Mouse (Mus musculus): ENCODE results near the gene Prss8.
"Not testable (repeated sequence)": the region's sequence is repeated elsewhere in the genome, so short reads cannot be mapped to it uniquely, and the experiment has no call there.

The Prss8 gene

DNA sequence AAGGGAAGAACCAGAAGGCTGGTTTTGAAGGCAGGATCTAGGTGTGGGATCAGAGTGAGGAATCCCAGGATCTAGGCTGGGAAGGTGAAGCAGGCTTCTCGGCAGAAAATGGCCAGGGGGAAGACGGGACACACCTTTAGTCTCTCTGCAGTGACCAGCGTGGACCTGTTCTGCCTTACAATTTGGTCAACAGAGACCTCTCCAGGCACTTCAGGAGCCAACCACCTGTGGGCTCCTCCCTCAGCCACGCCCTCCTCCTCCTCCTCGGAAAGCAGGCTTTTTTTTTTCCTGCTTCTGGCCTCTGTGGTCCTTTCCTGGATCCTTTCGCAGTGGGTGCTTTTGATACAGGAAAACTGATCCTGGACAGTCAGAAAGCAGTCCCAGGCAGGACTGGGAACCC lies at the start of gene Prss8:
Gene Prss8 (minus strand): TSS at position 182 of the 400 bp plus-strand sequence.
- no peak for DNase-seq (ENCODE audit: low spot score)

DNA sequence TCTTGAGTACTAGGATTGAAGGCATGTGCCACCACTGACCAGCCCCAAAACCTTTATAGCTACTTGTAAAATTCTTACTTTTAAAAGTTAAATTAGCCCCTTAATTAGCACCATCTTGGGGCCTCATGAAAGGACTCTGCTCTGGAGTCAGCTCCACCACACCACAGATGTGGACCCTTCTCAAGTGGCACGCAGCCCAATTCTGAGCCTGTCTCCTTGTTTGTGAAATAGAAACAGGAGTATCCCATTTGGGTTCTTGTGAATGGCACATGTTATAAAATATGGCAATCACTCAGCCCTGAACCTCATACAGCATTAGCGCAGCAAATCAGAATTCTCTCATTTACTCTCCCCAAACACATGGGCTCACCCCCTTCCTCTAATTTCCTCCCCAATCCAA lies 49.0 kb upstream of the Prss8 start:
- DNase-seq (ENCODE audit: low spot score): no peak

DNA sequence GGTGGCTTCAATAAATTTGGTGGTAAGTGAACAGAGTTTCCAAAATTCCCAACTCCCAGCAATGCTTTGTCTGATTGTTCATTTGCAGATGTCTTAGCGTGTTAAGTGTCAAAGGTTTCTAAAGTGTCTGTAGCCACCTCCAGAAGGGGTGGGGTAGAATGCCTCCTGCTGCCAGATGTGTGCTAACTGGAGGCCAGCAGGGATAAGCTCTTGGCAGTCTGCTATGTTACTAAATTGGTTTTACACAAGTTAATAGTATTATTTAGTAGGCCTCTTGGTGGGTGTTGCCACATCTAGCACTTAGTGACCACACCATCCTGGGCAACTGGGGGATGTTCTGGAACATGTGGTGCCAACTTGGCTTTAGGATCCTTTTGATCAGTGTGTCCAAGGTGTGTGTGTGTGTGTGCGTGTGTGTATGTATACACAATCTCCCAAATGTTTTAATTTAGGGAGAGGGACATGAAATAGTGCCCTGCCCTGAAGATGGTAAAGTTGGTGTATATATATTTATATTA lies 44.6 kb upstream of the Prss8 start:
- DNase-seq (ENCODE audit: low spot score): no peak

DNA sequence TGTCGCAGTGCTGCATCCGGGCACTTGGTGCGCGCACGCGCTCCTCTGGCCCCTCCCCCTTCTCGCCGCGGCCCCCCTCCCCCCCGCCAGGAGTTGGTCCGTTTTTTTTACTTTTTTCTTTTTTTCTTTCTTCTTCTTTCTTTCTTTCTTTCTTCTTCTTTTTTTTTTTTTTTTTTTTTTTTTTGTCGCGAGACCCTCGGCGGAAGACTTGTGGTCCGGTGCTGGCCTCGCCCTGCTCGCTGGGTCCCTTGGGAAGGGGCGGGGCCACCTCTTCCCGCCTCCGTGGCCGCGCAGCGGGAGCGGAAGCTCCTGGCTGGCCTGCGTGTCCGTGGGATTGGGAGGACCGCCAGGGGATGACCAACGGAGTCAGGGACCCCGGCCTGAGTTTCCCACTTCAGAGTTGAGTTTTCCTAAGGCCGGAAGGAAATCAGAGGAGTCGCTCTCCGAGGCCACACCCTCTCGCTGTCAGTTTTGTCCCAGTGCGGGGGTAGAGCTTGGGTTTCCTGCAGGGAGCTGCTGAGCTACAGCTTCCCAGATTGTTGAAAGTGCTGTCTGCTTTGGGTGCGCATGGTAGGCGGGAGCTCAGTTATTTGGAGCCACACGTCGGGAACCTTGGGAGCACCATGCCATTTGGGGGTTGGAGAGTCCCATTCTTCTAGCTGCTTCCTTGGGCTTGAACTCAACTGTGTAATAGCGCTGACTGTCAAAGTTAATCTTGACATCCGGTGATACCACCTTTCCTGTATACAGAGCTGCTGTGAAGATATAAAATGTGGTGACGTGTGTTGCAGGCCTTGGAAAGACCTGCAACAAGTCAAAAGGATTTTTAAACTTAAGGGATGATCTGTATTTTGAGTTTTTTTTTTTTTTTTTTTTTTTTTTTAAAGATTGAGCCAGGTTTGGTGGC lies 38.3 kb upstream of the Prss8 start:
- DNase-seq (ENCODE audit: low spot score): peak; percentile 73

DNA sequence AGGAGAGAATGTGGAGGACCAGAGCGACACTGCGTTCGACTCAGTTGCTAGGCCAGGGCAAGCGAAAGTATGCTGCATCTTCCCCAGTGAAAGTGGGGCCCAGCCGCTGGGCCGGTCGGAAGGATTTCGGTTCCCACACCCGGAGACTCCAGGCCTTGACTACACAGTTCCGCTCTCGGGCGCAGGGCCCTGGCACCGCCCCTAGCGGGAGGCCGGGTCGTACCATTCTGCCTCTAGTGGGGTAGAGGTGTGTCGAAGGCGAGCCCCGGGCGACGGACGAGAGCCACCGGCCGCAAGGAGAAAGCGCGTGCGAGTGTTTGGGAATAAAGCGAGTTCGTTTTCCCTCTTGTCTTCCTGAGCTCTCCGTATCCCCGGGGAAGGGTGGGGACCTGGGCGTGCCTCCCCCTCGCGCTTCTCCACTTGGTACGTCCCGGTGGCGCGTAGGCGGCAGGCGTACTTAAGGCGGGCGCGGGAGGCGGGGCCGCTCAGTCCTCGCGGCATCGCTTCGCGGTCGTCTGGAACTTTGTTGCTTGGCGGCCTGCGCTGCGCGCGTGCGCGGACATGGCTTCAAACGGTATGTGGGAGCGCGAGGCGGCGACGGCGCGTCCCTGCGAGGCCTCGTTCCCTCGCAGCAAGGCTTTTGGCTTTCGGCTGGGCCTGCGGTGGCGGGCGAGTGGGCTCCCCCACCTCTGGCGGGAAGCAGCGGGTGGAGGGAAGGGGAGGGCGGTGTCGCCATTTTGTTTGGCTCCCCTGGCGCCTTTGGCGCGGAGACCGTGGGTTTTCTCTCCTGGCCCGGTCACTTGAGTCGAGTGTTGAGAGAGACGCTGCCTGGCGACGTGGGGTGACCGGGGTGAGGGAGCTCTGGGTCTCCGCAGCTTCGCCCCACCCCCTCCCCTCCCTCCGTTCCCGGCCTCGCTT lies 37.4 kb upstream of the Prss8 start, which contains the start of gene Fus:
Gene Fus (plus strand): TSS at position 454 of the 918 bp plus-strand sequence.
- DNase-seq (ENCODE audit: low spot score): peak; percentile 95

GRCm38 (mm10) chr7:127966371-127966918 lies 36.5 kb upstream of the Prss8 start:
- no peak for DNase-seq (ENCODE audit: low spot score)

GRCm38 (mm10) chr7:127959364-127959763 lies 29.5 kb upstream of the Prss8 start:
- no peak for DNase-seq (ENCODE audit: low spot score)

DNA sequence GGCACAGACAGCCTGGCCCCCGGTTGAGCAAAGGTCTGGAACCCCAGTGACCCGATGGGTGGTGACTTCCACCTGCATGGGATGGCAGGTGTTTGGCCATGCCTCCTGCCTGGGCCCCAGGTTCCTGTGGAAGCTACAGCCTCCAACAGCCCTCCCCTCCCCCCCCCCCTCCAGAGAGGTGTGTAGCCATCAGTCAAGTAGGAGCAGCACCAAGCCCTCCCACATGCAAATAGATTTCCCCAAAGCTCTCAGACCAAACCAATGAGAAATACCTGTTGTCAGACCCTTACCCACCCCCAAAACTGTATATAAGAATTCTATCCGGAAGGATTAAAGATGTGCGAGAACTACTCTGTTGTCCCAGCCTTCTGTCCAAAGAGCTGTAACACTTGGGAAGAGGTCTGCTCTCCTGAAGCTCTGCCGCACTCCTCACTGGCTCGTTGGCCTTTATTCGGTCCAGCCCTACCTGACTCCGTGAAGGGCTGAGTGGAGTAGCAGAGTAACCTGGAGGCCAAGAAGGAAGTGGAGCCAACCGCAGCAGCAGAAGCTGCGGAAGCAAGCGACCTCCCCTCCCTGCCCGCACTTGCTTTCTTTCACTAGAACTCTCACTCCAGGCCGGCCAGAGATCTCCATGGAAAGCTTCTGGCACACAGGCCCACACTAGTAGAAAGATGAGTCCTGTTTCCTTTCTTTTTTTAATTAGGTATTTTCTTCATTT lies 23.1 kb upstream of the Prss8 start:
- DNase-seq (ENCODE audit: low spot score): no peak

GRCm38 (mm10) chr7:127946470-127947023 lies 16.6 kb upstream of the Prss8 start, which contains the start of gene Prss36:
TSS of gene Prss36 (minus strand) at chr7:127946725.
- no peak for DNase-seq (ENCODE audit: low spot score)

- peak; percentile 55 for DNase-seq (ENCODE audit: low spot score)
Observed at GRCm38 (mm10) chr7:127944614-127945013, 14.7 kb upstream of the Prss8 start.

- DNase-seq (ENCODE audit: low spot score): not testable (repeated sequence)
Observed at GRCm38 (mm10) chr7:127942097-127942496, 12.2 kb upstream of the Prss8 start.

DNA sequence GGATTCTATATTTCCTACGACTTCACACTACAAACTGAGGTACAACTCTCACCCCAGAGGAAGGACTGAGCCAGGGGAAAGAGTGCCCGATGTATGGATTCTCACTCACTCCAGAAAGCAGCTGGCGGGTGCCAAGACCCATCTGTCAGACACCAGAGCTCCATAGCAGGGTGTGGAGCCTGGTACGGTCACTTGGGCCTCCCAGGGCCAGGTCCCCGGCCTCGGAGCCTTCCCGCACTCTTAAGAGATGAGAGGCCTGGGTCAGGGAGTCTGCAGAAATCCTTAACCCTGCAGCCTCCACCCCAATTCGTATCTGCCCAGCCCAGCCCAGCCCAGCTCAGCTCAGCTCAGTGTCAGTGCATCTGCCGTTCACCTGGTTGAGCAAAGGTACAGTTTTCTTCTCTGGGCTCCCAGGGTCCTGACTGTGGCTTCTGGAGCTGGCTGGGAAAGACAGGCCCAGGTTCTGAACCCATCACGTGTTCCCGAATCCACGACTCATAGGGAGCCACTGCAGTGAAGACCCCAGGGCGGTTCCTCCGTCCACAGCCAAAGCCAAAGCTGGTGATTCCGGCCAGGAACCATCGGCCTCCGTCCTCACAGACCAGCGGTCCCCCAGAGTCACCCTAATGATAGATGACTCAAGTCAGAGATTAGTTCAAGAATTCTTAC lies 6.4 kb upstream of the Prss8 start:
- no peak for DNase-seq (ENCODE audit: low spot score)

DNA sequence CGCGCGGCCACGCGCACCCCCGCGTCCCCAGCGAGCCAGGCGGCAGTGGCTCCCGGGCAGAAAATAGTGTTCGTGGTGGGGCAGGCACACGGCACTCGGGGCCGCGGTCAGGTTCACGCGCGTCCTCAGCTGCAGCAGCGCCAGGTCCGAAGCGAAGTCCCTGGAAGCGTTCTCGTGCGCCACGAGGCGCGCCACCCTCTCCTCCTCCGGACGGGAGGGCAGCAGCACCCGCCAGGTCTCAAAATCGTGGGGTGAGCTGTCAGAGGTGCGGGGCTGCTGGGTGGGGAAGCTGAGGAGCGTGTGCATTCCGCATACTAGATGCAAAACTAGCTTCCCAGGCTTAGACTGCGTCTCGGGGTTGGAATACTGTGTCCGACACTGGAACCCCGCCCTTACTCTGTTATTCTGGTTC lies 5.8 kb upstream of the Prss8 start:
- DNase-seq (ENCODE audit: low spot score): no peak

GRCm38 (mm10) chr7:127935028-127935722 lies 5.3 kb upstream of the Prss8 start:
- peak; percentile 95 for DNase-seq (ENCODE audit: low spot score)

- no peak for DNase-seq (ENCODE audit: low spot score)
Observed at GRCm38 (mm10) chr7:127934075-127934474, 4.2 kb upstream of the Prss8 start.

- DNase-seq (ENCODE audit: low spot score): no peak
Observed at GRCm38 (mm10) chr7:127932273-127933031, 2.5 kb upstream of the Prss8 start.

- no peak for DNase-seq (ENCODE audit: low spot score)
Observed at GRCm38 (mm10) chr7:127931351-127932135, 1.6 kb upstream of the Prss8 start.

- no peak for DNase-seq (ENCODE audit: low spot score)
Observed at GRCm38 (mm10) chr7:127930636-127931035, 732 bp upstream of the Prss8 start.

Data from ovary, postnatal 36 days (tissue).